Mouse (Mus musculus): Measurements from ENCODE around the gene Kcnj4. TPM values are rescaled to one million over a fixed set of nuclear protein-coding genes. Genes with fewer than 3 reads are reported as not detected.
A peak's percentile ranks its signal among the peaks of the same experiment; 100 is the strongest.

The Kcnj4 gene
- polyA plus RNA-seq, 1 experiment from 2014 or later, result 0.20 TPM

DNA sequence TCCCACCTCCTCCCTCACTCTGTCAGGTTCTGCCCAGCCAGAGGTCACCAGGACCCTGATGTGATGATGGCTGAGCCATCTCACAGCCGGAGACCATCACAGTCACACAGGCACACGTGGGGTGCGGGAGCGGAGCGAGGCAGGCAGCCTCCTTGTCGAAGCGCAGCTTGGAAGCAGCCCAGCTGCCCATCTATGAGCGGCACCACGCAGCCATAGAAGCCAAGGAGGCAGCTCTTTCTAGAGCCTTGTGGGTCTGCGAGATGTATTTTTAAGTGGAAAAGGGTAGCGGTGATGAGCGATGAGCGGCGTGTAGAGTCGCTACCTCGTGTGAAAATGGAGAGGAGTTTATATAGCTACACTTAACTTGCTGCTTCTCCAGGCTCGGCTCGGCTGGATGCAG, 11.5 kb downstream of the Kcnj4 start:
- 30% methylated on average over 18 of the region's 18 CpGs for WGBS

GRCm38 (mm10) chr15:79489463-79489862, 15.6 kb downstream of the Kcnj4 start:
- Histone ChIP-seq H3K4me2 (ENCODE audit: low read length) (no peak overlapping the region), H3K9ac (ENCODE audit: low read length) (no peak overlapping the region), H3K36me3 (ENCODE audit: control insufficient read depth, insufficient read depth, low read length) (no peaks in the 10 kb centered on the region), H3K4me1 (ENCODE audit: control insufficient read depth in 2 of 2, insufficient read depth in 2 of 2, low read length in 2 of 2) (peaks cover 4 to 5% of the 10 kb centered on the region in 2 experiments; a peak in 2 of 4 replicates), H3K9me3 (ENCODE audit: control insufficient read depth, low read length) (no peaks in the 10 kb centered on the region), H3K27me3 (ENCODE audit: control insufficient read depth, insufficient read depth, low read length) (peaks cover 29% of the 10 kb centered on the region), H3K27ac (replicated peaks in 1 of 2; ENCODE audit: control insufficient read depth in 1 of 2, insufficient read depth in 1 of 2, low read depth in 2 of 2, low read length in 2 of 2) (no peak overlapping the region), H3K4me3 (ENCODE audit: control insufficient read depth in 1 of 2, insufficient read depth in 1 of 2, low read depth in 1 of 2, low read length in 2 of 2) (no peak overlapping the region)
- 70% methylated on average over 11 of the region's 11 CpGs for WGBS
- no peak for ATAC-seq (ENCODE audit: insufficient number of reproducible peaks, insufficient read depth, low FRiP score, low read depth)

More for the DNA sequence above, 11.5 kb downstream of the Kcnj4 start:
- no peak for ATAC-seq (ENCODE audit: insufficient number of reproducible peaks, insufficient read depth, low FRiP score, low read depth)
- Histone ChIP-seq H3K36me3 (ENCODE audit: control insufficient read depth, insufficient read depth, low read length) (no peaks in the 10 kb centered on the region), H3K4me2 (ENCODE audit: low read length) (peak overlapping the region; percentile 22), H3K9ac (ENCODE audit: low read length) (0 out of 2 replicates have a peak overlapping the region, but pooled peaks have one; percentile 9), H3K27me3 (ENCODE audit: control insufficient read depth, insufficient read depth, low read length) (peaks cover 24% of the 10 kb centered on the region), H3K27ac (replicated peaks in 1 of 2; ENCODE audit: control insufficient read depth in 1 of 2, insufficient read depth in 1 of 2, low read depth in 2 of 2, low read length in 2 of 2) (no peak overlapping the region), H3K4me3 (ENCODE audit: control insufficient read depth in 1 of 2, insufficient read depth in 1 of 2, low read depth in 1 of 2, low read length in 2 of 2) (no peak overlapping the region), H3K9me3 (ENCODE audit: control insufficient read depth, low read length) (no peaks in the 10 kb centered on the region), H3K4me1 (ENCODE audit: control insufficient read depth in 2 of 2, insufficient read depth in 2 of 2, low read length in 2 of 2) (peaks cover 7 to 10% of the 10 kb centered on the region in 2 experiments)

- Histone ChIP-seq H3K27me3 (ENCODE audit: control insufficient read depth, insufficient read depth, low read length) (peaks cover 10% of the 10 kb centered on the region; the same call in 1 of the 2 replicates), H3K4me3 (ENCODE audit: control insufficient read depth in 1 of 2, insufficient read depth in 1 of 2, low read depth in 1 of 2, low read length in 2 of 2) (no peak overlapping the region), H3K36me3 (ENCODE audit: control insufficient read depth, insufficient read depth, low read length) (no peaks in the 10 kb centered on the region), H3K4me1 (ENCODE audit: control insufficient read depth in 2 of 2, insufficient read depth in 2 of 2, low read length in 2 of 2) (peaks cover 14 to 22% of the 10 kb centered on the region in 2 experiments), H3K9ac (ENCODE audit: low read length) (no peak overlapping the region), H3K9me3 (ENCODE audit: control insufficient read depth, low read length) (no peaks in the 10 kb centered on the region), H3K4me2 (ENCODE audit: low read length) (no peak overlapping the region), H3K27ac (replicated peaks in 1 of 2; ENCODE audit: control insufficient read depth in 1 of 2, insufficient read depth in 1 of 2, low read depth in 2 of 2, low read length in 2 of 2) (no peak overlapping the region)
- ATAC-seq (ENCODE audit: insufficient number of reproducible peaks, insufficient read depth, low FRiP score, low read depth), result no peak
- 16% methylated on average over 15 of the region's 15 CpGs for WGBS
These were observed 23.8 kb downstream of the Kcnj4 start for GRCm38 (mm10) chr15:79481181-79481688.

DNA sequence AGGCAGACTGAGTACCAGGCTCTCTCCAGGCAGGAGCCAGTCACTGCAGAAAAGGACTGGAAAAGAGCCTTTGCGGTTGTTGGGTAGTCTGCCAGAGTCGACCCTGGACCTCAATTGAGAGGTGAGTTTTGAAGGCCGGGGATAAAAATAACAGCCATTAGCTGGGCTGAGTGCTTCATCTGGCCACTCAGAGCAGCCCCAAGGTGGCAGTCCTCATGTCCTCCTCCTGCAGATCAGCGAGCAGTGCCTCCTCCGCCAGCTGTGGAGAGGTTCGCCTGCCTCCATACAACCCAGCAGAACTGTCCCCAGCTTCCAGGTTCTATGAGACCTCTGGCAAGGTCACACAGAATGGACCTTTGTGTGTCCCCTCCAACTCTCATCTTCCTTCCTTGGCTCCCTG, 27.8 kb downstream of the Kcnj4 start:
- Histone ChIP-seq H3K4me1 (ENCODE audit: control insufficient read depth in 2 of 2, insufficient read depth in 2 of 2, low read length in 2 of 2) (peaks cover 14 to 22% of the 10 kb centered on the region in 2 experiments), H3K36me3 (ENCODE audit: control insufficient read depth, insufficient read depth, low read length) (no peaks in the 10 kb centered on the region), H3K9me3 (ENCODE audit: control insufficient read depth, low read length) (peaks cover 4% of the 10 kb centered on the region; the same call in 1 of the 2 replicates), H3K4me3 (ENCODE audit: control insufficient read depth in 1 of 2, insufficient read depth in 1 of 2, low read depth in 1 of 2, low read length in 2 of 2) (no peak overlapping the region), H3K27ac (replicated peaks in 1 of 2; ENCODE audit: control insufficient read depth in 1 of 2, insufficient read depth in 1 of 2, low read depth in 2 of 2, low read length in 2 of 2) (peak overlapping the region; percentile 37 to 65), H3K27me3 (ENCODE audit: control insufficient read depth, insufficient read depth, low read length) (peaks cover 10% of the 10 kb centered on the region; the same call in 1 of the 2 replicates), H3K9ac (ENCODE audit: low read length) (0 out of 2 replicates have a peak overlapping the region, but pooled peaks have one; percentile 1), H3K4me2 (ENCODE audit: low read length) (peak overlapping the region; percentile 1; the same call in 1 of the 2 replicates)
- 13% methylated on average over 6 of the region's 6 CpGs for WGBS
- no peak for ATAC-seq (ENCODE audit: insufficient number of reproducible peaks, insufficient read depth, low FRiP score, low read depth)

GRCm38 (mm10) chr15:79473638-79474355, 31.2 kb downstream of the Kcnj4 start:
- peaks cover 4% of the 10 kb centered on the region; the same call in 1 of the 2 replicates for H3K9me3 ChIP-seq (ENCODE audit: control insufficient read depth, low read length)
- no peaks in the 10 kb centered on the region for H3K36me3 ChIP-seq (ENCODE audit: control insufficient read depth, insufficient read depth, low read length)
- no peak for ATAC-seq (ENCODE audit: insufficient number of reproducible peaks, insufficient read depth, low FRiP score, low read depth)
- peaks cover 12 to 20% of the 10 kb centered on the region in 2 experiments for H3K4me1 ChIP-seq (ENCODE audit: control insufficient read depth in 2 of 2, insufficient read depth in 2 of 2, low read length in 2 of 2)
- no peak overlapping the region for H3K4me3 ChIP-seq (ENCODE audit: control insufficient read depth in 1 of 2, insufficient read depth in 1 of 2, low read depth in 1 of 2, low read length in 2 of 2)
- no peak overlapping the region for H3K9ac ChIP-seq (ENCODE audit: low read length)
- no peak overlapping the region for H3K27ac ChIP-seq (replicated peaks in 1 of 2; ENCODE audit: control insufficient read depth in 1 of 2, insufficient read depth in 1 of 2, low read depth in 2 of 2, low read length in 2 of 2)
- H3K4me2 ChIP-seq (ENCODE audit: low read length), result no peak overlapping the region
- 54% methylated on average over 12 of the region's 12 CpGs for WGBS
- H3K27me3 ChIP-seq (ENCODE audit: control insufficient read depth, insufficient read depth, low read length), result no peaks in the 10 kb centered on the region

DNA sequence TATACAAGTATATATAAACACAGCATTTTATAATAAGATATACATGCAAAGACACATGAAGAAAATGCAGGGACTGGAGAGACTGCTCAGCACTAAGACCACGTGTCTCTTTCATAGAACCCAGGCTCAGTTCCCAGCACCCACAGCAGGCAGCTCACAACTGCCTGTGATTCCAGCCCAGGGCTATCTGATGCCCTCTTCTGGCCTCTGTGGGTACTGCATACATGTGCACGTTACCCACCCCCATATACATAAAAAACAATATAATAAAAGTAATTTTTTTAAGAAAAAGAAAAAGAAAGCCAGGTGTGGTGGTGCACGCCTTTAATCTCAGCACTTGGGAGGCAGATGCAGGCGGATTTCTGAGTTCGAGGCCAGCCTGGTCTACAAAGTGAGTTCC, 32.0 kb downstream of the Kcnj4 start:
- Histone ChIP-seq H3K27ac (replicated peaks in 1 of 2; ENCODE audit: control insufficient read depth in 1 of 2, insufficient read depth in 1 of 2, low read depth in 2 of 2, low read length in 2 of 2) (no peak overlapping the region), H3K4me1 (ENCODE audit: control insufficient read depth in 2 of 2, insufficient read depth in 2 of 2, low read length in 2 of 2) (peaks cover 11 to 13% of the 10 kb centered on the region in 2 experiments), H3K4me3 (ENCODE audit: control insufficient read depth in 1 of 2, insufficient read depth in 1 of 2, low read depth in 1 of 2, low read length in 2 of 2) (no peak overlapping the region), H3K4me2 (ENCODE audit: low read length) (no peak overlapping the region), H3K9me3 (ENCODE audit: control insufficient read depth, low read length) (peaks cover 4% of the 10 kb centered on the region; the same call in 1 of the 2 replicates), H3K36me3 (ENCODE audit: control insufficient read depth, insufficient read depth, low read length) (no peaks in the 10 kb centered on the region), H3K9ac (ENCODE audit: low read length) (no peak overlapping the region), H3K27me3 (ENCODE audit: control insufficient read depth, insufficient read depth, low read length) (no peaks in the 10 kb centered on the region)
- no peak for ATAC-seq (ENCODE audit: insufficient number of reproducible peaks, insufficient read depth, low FRiP score, low read depth)
- 86% methylated on average over 5 of the region's 5 CpGs for WGBS

DNA sequence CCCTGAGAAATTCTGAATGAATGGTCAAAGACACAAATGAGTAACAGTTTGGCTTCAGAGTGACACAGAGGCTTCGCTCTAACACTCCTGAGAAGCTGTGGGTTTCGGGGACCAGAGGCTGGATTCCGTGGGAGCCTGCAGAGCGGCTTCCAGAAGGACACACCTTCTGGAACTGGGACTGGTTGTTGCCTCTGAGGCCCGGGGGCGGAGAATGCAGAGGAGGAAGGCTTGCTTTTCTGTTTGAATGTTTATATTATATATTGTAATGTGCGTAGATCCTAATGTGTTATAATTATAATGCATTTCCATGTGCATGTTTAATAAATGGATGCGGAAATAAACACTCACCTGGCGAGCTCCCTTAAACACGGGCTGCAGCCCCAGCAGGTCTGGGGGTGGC, 33.9 kb downstream of the Kcnj4 start:
- WGBS, result 49% methylated on average over 10 of the region's 10 CpGs

More for the DNA sequence above, 33.9 kb downstream of the Kcnj4 start:
- Histone ChIP-seq H3K4me3 (ENCODE audit: control insufficient read depth in 1 of 2, insufficient read depth in 1 of 2, low read depth in 1 of 2, low read length in 2 of 2) (peak overlapping the region in 1 of 2 experiments; percentile 15; a peak in 1 of 4 replicates), H3K4me2 (ENCODE audit: low read length) (peak overlapping the region; percentile 36), H3K27ac (replicated peaks in 1 of 2; ENCODE audit: control insufficient read depth in 1 of 2, insufficient read depth in 1 of 2, low read depth in 2 of 2, low read length in 2 of 2) (no peak overlapping the region), H3K36me3 (ENCODE audit: control insufficient read depth, insufficient read depth, low read length) (no peaks in the 10 kb centered on the region), H3K4me1 (ENCODE audit: control insufficient read depth in 2 of 2, insufficient read depth in 2 of 2, low read length in 2 of 2) (peaks cover 0 to 4% of the 10 kb centered on the region in 2 experiments; a peak in 1 of 4 replicates), H3K9ac (ENCODE audit: low read length) (no peak overlapping the region), H3K27me3 (ENCODE audit: control insufficient read depth, insufficient read depth, low read length) (no peaks in the 10 kb centered on the region), H3K9me3 (ENCODE audit: control insufficient read depth, low read length) (peaks cover 4% of the 10 kb centered on the region; the same call in 1 of the 2 replicates)
- ATAC-seq (ENCODE audit: insufficient number of reproducible peaks, insufficient read depth, low FRiP score, low read depth), result no peak
